Mouse (Mus musculus): ENCODE results near the gene Aloxe3.

DNA sequence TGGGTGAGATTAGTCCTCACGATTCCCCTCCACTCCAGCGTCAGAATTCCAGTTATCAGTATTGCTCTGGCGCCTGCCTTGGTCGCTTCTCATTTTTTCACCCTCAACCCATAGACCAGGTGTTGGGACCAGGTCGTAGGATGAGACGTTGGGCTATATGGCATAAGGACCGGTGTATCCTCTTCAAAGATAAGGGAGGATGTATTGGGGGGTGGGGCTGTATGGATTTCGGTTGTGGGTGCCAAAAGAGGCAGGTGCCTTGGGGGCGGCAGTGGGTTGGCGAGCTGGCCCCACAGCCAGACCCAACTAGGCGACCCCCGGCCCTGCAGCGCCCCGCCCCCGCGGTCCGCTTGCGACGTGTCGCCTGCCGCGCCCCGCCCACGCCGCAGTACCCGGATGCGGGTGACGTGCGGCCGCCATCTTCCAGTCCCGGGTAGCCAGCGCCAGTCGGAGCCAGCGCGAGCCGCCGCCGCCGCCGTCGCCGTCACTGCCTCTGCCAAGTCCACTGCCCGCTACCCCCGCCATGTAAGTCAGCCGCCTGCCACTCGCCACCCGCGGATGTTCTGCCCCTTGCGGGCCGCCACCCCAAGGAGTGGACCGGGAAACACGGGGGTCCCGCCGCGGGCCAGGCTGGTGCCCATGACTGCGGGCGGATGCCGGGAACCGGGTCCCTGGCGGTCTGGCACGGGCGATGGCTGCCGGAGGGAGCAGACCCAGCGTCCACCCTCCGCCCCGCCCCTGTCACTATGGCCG, 37.4 kb upstream of the Aloxe3 start, which contains the start of gene Vamp2:
- TF ChIP-seq CTCF (IDR thresholded peaks at IDR 0.05; ENCODE audit: control insufficient read depth, insufficient read depth, insufficient read length), result no peak
- no peak for TF ChIP-seq MAX (IDR thresholded peaks at IDR 0.05)
- no peak for TF ChIP-seq FOSL1 (IDR thresholded peaks at IDR 0.05; ENCODE audit: insufficient read depth, low read length, poor library complexity, severe bottlenecking)
- no peak for TF ChIP-seq USF1 (IDR thresholded peaks at IDR 0.05; ENCODE audit: low read depth)

Data from C2C12 (cell line).